Mouse (Mus musculus) right cerebral cortex, postnatal 25 days (tissue): ENCODE measurements around the gene Kank4.
"Not testable (repeated sequence)": the region's sequence is repeated elsewhere in the genome, so short reads cannot be mapped to it uniquely, and the experiment has no call there.

ENCODE experiments used
- DNase-seq: peaks from one replicate; pipeline ENCODE4 v3.0.0; 2022

The Kank4 gene

GRCm38 (mm10) chr4:98826701-98827100 is 9.4 kb upstream of the Kank4 start:
- no peak for DNase-seq

- not testable (repeated sequence) for DNase-seq
Measured at GRCm38 (mm10) chr4:98823740-98824139, 6.4 kb upstream of the Kank4 start, which contains the start of gene I0C0044D17Rik. Gene I0C0044D17Rik (minus strand): TSS chr4:98823840.

- DNase-seq: no peak
Measured at GRCm38 (mm10) chr4:98823047-98823446, 5.7 kb upstream of the Kank4 start.

GRCm38 (mm10) chr4:98822478-98822877 is 5.1 kb upstream of the Kank4 start:
- DNase-seq: no peak

GRCm38 (mm10) chr4:98819216-98819755 is 1.9 kb upstream of the Kank4 start:
- no peak for DNase-seq

- no peak for DNase-seq
Measured at GRCm38 (mm10) chr4:98816807-98817183, 542 bp downstream of the Kank4 start.

- no peak for DNase-seq
Measured at GRCm38 (mm10) chr4:98806306-98806705, 11.0 kb downstream of the Kank4 start.

GRCm38 (mm10) chr4:98805291-98806048 is 11.9 kb downstream of the Kank4 start:
- no peak for DNase-seq

- no peak for DNase-seq
Measured at GRCm38 (mm10) chr4:98804476-98805134, 12.7 kb downstream of the Kank4 start.

GRCm38 (mm10) chr4:98801775-98802174 is 15.6 kb downstream of the Kank4 start:
- DNase-seq: no peak

GRCm38 (mm10) chr4:98800824-98801223 is 16.5 kb downstream of the Kank4 start:
- DNase-seq: no peak

GRCm38 (mm10) chr4:98796591-98797341 is 20.6 kb downstream of the Kank4 start:
- DNase-seq: no peak

GRCm38 (mm10) chr4:98795241-98795640 is 22.1 kb downstream of the Kank4 start:
- DNase-seq: no peak

GRCm38 (mm10) chr4:98793486-98793885 is 23.9 kb downstream of the Kank4 start:
- no peak for DNase-seq

GRCm38 (mm10) chr4:98790721-98791120 is 26.6 kb downstream of the Kank4 start:
- no peak for DNase-seq

GRCm38 (mm10) chr4:98789861-98790311 is 27.5 kb downstream of the Kank4 start:
- DNase-seq: no peak

GRCm38 (mm10) chr4:98789133-98789765 is 28.1 kb downstream of the Kank4 start:
- no peak for DNase-seq

GRCm38 (mm10) chr4:98786281-98786680 is 31.1 kb downstream of the Kank4 start:
- no peak for DNase-seq

GRCm38 (mm10) chr4:98785851-98786250 is 31.5 kb downstream of the Kank4 start:
- no peak for DNase-seq

GRCm38 (mm10) chr4:98778219-98778618 is 39.1 kb downstream of the Kank4 start:
- DNase-seq: no peak

GRCm38 (mm10) chr4:98777464-98777863 is 39.9 kb downstream of the Kank4 start:
- DNase-seq: no peak

GRCm38 (mm10) chr4:98776721-98777427 is 40.5 kb downstream of the Kank4 start:
- no peak for DNase-seq
